Mouse (Mus musculus): ENCODE data around the gene Otud1. TPM values are rescaled to one million over a fixed set of nuclear protein-coding genes. Genes with fewer than 3 reads are reported as not detected.

Otud1 gene
- 0.80 and 1.1 TPM in 2 replicates for polyA plus RNA-seq (2015; fragmentation: Nextera tagmentation; extraction: Ambion mirVana)

DNA sequence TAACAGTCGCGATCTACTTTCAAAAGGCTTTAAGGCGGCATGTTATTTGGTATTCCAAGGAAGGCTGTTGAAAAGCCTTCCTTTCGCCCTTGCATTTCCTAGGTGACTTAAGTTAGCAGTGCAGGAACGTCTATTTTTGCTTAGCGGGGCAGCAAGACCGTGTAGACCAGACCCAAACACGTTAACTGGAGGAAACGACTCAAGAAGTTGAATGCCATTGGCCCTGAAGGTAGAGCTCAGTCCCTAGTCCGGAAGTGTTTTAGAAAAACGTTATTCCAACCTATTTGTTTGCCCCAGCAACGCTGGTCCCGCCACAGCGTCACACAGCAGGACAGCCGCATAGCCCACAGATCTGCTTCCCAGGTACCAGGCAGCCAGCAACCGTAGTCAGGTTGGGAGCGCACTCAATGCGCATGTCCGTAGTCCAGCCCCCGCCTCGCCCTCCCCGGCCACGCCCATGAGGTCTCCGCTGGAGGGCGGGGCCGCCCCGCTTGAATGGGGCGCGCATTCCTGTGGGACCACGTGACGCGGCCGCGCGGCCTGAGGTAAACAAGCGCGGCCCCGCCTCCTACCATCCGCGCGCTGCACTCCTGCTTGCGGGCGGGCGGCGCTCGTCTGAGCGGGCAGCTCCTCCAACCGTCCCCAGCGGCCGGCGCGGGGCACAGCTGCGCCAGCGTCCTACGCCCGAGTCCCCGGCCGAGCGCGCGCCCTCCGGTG is at the start of gene Otud1:
Gene Otud1 (plus strand): TSS at position 595 of the 717 bp plus-strand sequence.
- Histone ChIP-seq H3K27me3 (ENCODE audit: control insufficient read depth, insufficient read depth, low read depth, low read length) (peaks cover 6% of the 10 kb centered on the region), H3K27ac (ENCODE audit: low read length) (peak within 1 kb of the TSS; percentile 81), H3K9me3 (replicated peaks; ENCODE audit: control insufficient read depth, low read length, poor library complexity, severe bottlenecking) (no peaks in the 10 kb centered on the region), H3K4me3 (ENCODE audit: low read depth, low read length) (peak within 1 kb of the TSS; percentile 83), H3K4me1 (ENCODE audit: control insufficient read depth, insufficient read depth, low read length) (peaks cover 13% of the 10 kb centered on the region), H3K36me3 (ENCODE audit: control insufficient read depth, insufficient read depth, low read length) (no peaks in the 10 kb centered on the region), H3K9ac (ENCODE audit: low read depth, low read length) (peak within 1 kb of the TSS; percentile 80), H3K4me2 (ENCODE audit: low read length) (peak within 1 kb of the TSS; percentile 84)
- peak; percentile 97 for ATAC-seq
- under 1% methylated on average over 61 of the region's 62 CpGs for WGBS

DNA sequence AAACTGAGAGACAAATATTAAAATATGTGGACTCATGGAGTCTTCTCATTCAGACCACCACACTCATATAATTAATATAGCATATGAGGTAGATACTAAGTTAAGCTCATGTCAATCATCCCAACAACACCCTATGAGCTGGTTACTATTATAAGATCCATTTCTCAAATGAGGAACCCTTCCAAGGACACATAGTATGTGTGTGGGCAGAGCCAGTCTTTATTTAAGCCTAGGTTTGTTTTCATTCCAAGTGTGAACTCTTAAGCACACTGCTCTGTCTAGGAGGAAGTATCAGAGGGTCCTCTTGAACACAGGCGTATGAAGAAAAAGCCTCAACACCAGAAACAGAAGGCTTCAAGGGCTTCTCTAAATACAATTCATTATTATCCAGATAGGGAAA is 49.7 kb upstream of the Otud1 start:
- no peaks in the 10 kb centered on the region for H3K36me3 ChIP-seq (ENCODE audit: control insufficient read depth, insufficient read depth, low read length)
- no peak overlapping the region for H3K27ac ChIP-seq (ENCODE audit: low read length)
- WGBS, result 68% methylated on average over 1 of the region's 1 CpGs
- no peaks in the 10 kb centered on the region for H3K9me3 ChIP-seq (replicated peaks; ENCODE audit: control insufficient read depth, low read length, poor library complexity, severe bottlenecking)
- ATAC-seq, result no peak
- no peak overlapping the region for H3K4me3 ChIP-seq (ENCODE audit: low read depth, low read length)
- H3K4me2 ChIP-seq (ENCODE audit: low read length), result no peak overlapping the region
- 0 out of 2 replicates have a peak, but pooled peaks cover 2% of the 10 kb centered on the region for H3K4me1 ChIP-seq (ENCODE audit: control insufficient read depth, insufficient read depth, low read length)
- no peaks in the 10 kb centered on the region for H3K27me3 ChIP-seq (ENCODE audit: control insufficient read depth, insufficient read depth, low read depth, low read length)
- no peak overlapping the region for H3K9ac ChIP-seq (ENCODE audit: low read depth, low read length)

DNA sequence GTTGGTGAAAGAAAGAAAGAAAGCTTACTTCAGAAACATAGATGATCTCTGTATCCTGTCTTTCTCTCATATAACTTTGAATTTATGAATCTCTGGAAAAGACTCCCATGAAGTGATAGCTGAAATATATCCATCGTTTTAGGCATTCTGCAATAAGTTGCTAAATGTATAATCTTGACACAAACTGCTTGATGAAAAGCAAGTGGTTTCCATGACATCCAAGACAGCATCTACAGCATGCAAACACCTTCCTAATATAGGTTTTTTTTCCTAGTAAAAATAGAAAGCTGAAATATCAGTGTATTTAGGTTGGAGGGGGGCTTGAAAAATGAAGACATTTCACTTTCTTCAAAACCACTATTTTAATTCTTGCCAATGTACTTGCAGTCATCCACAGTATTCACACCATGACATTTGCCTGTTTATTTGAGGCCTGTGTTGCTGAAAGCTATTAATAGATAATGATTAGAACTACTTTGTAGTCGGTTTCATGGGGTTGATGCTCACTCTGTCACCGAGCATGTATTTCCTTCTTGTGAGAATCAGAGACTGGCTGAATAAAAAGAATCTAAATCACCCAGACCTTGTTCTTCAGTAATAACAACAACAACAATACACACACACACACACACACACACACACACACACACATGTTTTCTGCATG is 49.0 kb upstream of the Otud1 start:
- H3K4me2 ChIP-seq (ENCODE audit: low read length), result no peak overlapping the region
- H3K27ac ChIP-seq (ENCODE audit: low read length), result no peak overlapping the region
- H3K9ac ChIP-seq (ENCODE audit: low read depth, low read length), result no peak overlapping the region
- WGBS, result 67% methylated on average over 3 of the region's 3 CpGs
- no peaks in the 10 kb centered on the region for H3K27me3 ChIP-seq (ENCODE audit: control insufficient read depth, insufficient read depth, low read depth, low read length)
- no peaks in the 10 kb centered on the region for H3K36me3 ChIP-seq (ENCODE audit: control insufficient read depth, insufficient read depth, low read length)
- H3K4me3 ChIP-seq (ENCODE audit: low read depth, low read length), result no peak overlapping the region
- 0 out of 2 replicates have a peak, but pooled peaks cover 2% of the 10 kb centered on the region for H3K4me1 ChIP-seq (ENCODE audit: control insufficient read depth, insufficient read depth, low read length)
- H3K9me3 ChIP-seq (replicated peaks; ENCODE audit: control insufficient read depth, low read length, poor library complexity, severe bottlenecking), result no peaks in the 10 kb centered on the region
- no peak for ATAC-seq

DNA sequence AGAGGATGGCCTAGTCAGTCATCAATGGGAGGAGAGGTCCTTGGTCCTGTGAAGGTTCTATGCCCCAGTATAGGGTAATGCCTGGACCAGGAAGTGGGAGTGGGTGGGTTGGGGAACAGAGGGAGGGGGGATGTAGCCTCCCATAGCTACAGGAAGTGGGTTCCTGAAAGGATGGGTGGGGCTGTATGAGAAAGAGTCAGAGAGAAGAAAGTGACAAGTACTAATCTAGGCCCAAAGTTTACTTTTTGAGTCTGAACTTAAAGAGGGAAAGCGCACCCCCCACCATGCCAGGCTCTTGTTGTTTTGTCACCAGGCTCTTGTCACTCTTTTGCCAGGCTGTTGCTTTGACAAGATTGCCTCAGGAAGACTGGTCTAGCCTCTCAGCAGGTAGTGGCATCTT is 35.5 kb upstream of the Otud1 start:
- no peak for ATAC-seq
- Histone ChIP-seq H3K27me3 (ENCODE audit: control insufficient read depth, insufficient read depth, low read depth, low read length) (no peaks in the 10 kb centered on the region), H3K4me3 (ENCODE audit: low read depth, low read length) (no peak overlapping the region), H3K4me1 (ENCODE audit: control insufficient read depth, insufficient read depth, low read length) (no peaks in the 10 kb centered on the region), H3K27ac (ENCODE audit: low read length) (no peak overlapping the region), H3K4me2 (ENCODE audit: low read length) (no peak overlapping the region), H3K9me3 (replicated peaks; ENCODE audit: control insufficient read depth, low read length, poor library complexity, severe bottlenecking) (no peaks in the 10 kb centered on the region), H3K36me3 (ENCODE audit: control insufficient read depth, insufficient read depth, low read length) (no peaks in the 10 kb centered on the region), H3K9ac (ENCODE audit: low read depth, low read length) (no peak overlapping the region)
- 96% methylated on average over 1 of the region's 1 CpGs for WGBS

DNA sequence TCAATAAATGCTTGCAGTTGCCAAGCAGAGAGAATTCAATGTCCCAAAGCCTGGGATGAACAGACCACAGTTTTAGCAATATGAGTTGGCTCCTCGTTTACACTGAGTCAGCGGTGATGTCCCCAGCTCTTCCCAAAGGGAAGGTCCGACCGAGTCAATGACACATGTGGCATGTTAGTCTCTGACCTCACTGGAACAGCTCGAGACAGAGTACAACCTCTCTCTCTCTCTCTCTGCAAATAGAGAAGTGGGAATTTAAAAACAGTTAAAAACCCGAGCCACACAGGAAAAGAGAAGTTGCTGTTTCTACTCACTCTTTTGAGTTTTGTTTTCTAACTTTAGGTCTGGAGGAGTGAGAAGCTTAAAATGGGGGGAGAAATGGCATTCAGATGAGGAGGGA is 30.5 kb upstream of the Otud1 start:
- H3K4me1 ChIP-seq (ENCODE audit: control insufficient read depth, insufficient read depth, low read length), result no peaks in the 10 kb centered on the region
- ATAC-seq, result no peak

DNA sequence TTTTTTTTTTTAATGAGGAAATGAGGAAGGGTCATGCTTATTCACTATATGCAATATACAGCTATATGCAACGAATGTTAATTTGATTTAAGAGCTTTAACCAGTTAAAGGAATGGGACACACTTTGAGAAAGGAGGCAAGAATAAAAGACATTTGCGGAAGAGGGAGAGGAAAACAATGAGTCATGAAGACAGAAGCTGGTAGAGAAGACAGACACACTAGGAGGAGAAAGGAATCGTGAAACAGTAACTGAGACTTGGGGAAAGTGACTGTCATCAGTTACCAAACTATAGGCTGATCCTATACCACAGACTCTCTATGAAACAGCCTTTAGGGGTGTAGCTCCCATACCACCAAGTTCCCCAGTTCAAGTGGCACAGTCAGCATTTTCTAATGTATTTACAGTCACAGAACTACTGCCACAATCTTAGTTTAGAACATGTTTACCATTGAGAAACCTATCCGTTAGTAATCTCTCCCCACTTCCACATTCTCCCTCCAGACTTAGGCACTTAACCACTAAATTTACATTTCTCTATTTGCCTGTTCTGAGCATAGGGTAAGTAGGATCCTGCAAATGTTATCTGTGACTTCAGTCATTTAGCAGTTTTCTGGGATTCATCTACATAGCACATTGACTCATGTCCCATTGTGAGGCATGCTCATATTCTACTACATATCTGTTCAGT is 29.5 kb upstream of the Otud1 start:
- WGBS, result 86% methylated on average over 4 of the region's 4 CpGs
- Histone ChIP-seq H3K9ac (ENCODE audit: low read depth, low read length) (no peak overlapping the region), H3K4me3 (ENCODE audit: low read depth, low read length) (no peak overlapping the region), H3K36me3 (ENCODE audit: control insufficient read depth, insufficient read depth, low read length) (no peaks in the 10 kb centered on the region), H3K27me3 (ENCODE audit: control insufficient read depth, insufficient read depth, low read depth, low read length) (no peaks in the 10 kb centered on the region), H3K9me3 (replicated peaks; ENCODE audit: control insufficient read depth, low read length, poor library complexity, severe bottlenecking) (no peaks in the 10 kb centered on the region), H3K4me1 (ENCODE audit: control insufficient read depth, insufficient read depth, low read length) (no peaks in the 10 kb centered on the region), H3K27ac (ENCODE audit: low read length) (no peak overlapping the region), H3K4me2 (ENCODE audit: low read length) (no peak overlapping the region)
- no peak for ATAC-seq

More for the DNA sequence above, 30.5 kb upstream of the Otud1 start:
- Histone ChIP-seq H3K27ac (ENCODE audit: low read length) (no peak overlapping the region), H3K27me3 (ENCODE audit: control insufficient read depth, insufficient read depth, low read depth, low read length) (no peaks in the 10 kb centered on the region), H3K4me2 (ENCODE audit: low read length) (no peak overlapping the region), H3K9ac (ENCODE audit: low read depth, low read length) (no peak overlapping the region), H3K4me3 (ENCODE audit: low read depth, low read length) (no peak overlapping the region), H3K36me3 (ENCODE audit: control insufficient read depth, insufficient read depth, low read length) (no peaks in the 10 kb centered on the region), H3K9me3 (replicated peaks; ENCODE audit: control insufficient read depth, low read length, poor library complexity, severe bottlenecking) (no peaks in the 10 kb centered on the region)
- 88% methylated on average over 6 of the region's 6 CpGs for WGBS

DNA sequence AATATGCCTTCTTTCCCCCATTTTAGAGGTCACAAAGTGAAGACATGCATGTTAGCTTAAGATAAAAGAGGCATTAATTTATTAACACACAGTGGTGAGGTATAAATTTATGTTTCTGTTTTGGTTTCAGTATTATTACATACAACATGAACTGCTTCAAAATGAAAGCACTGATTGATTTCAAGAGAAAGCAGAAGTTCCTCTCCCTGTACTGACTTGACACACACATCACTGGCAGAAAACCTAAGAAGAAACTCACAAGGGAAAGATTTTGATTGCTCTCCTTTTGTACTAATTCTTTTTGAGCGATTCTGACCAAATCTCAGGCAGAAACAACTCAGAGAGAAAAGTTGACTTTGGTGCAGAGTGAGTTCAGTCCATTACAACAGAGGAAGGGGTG is 27.0 kb upstream of the Otud1 start:
- ATAC-seq, result no peak

DNA sequence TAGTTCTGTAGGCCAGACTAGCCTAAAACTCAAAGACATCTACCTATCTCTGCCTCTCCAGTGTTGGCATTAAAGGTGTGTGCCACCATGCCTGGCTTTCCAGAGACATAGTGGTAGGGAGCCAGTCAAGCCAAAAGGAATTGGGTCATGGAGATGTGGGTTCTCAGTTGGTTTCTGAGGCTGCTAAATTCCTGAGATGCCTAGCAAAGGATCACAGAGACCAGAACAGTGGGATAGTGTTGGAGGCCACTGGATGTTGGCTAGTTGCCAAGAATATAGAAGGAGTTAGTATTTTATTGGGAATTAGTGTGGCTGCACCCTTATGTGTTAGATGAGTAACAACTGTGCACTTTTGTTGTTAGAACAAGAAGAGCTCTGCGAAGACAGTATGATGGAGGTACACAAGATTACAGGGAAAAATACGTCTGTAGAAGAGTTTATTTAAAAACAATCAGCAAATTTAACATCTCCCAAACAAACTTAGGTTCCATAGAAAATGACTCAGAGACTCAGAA is 24.1 kb upstream of the Otud1 start:
- Histone ChIP-seq H3K4me2 (ENCODE audit: low read length) (no peak overlapping the region), H3K9me3 (replicated peaks; ENCODE audit: control insufficient read depth, low read length, poor library complexity, severe bottlenecking) (no peaks in the 10 kb centered on the region), H3K36me3 (ENCODE audit: control insufficient read depth, insufficient read depth, low read length) (no peaks in the 10 kb centered on the region), H3K27me3 (ENCODE audit: control insufficient read depth, insufficient read depth, low read depth, low read length) (no peaks in the 10 kb centered on the region), H3K27ac (ENCODE audit: low read length) (no peak overlapping the region), H3K4me1 (ENCODE audit: control insufficient read depth, insufficient read depth, low read length) (no peaks in the 10 kb centered on the region), H3K9ac (ENCODE audit: low read depth, low read length) (no peak overlapping the region), H3K4me3 (ENCODE audit: low read depth, low read length) (no peak overlapping the region)
- 65% methylated on average over 2 of the region's 2 CpGs for WGBS
- ATAC-seq, result no peak

More for the DNA sequence above, 27.0 kb upstream of the Otud1 start:
- H3K9ac ChIP-seq (ENCODE audit: low read depth, low read length), result no peak overlapping the region
- WGBS, result 80% methylated on average over 1 of the region's 1 CpGs
- no peak overlapping the region for H3K4me2 ChIP-seq (ENCODE audit: low read length)
- H3K36me3 ChIP-seq (ENCODE audit: control insufficient read depth, insufficient read depth, low read length), result no peaks in the 10 kb centered on the region
- H3K27ac ChIP-seq (ENCODE audit: low read length), result no peak overlapping the region
- no peaks in the 10 kb centered on the region for H3K27me3 ChIP-seq (ENCODE audit: control insufficient read depth, insufficient read depth, low read depth, low read length)
- H3K4me3 ChIP-seq (ENCODE audit: low read depth, low read length), result no peak overlapping the region
- H3K4me1 ChIP-seq (ENCODE audit: control insufficient read depth, insufficient read depth, low read length), result no peaks in the 10 kb centered on the region
- no peaks in the 10 kb centered on the region for H3K9me3 ChIP-seq (replicated peaks; ENCODE audit: control insufficient read depth, low read length, poor library complexity, severe bottlenecking)

DNA sequence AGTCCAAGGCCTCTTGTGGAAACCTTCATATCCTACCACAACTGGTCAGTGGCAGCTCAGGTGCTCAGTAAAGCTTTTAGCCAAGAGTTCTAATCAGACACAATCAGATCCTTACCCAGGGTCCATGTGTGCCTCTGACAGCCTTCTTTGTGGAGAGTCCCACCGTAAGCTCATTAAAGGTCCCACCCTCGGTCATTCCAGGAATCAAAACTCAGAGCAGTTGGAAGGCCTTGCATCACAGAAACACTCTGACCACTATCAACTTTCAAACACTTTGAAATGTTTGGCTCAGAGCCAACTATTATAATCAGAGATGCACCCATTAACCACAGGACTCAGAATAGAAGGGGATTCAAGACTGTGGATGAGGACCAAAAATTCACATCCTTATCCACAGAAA is 12.4 kb upstream of the Otud1 start:
- 81% methylated on average over 2 of the region's 2 CpGs for WGBS
- H3K9ac ChIP-seq (ENCODE audit: low read depth, low read length), result no peak overlapping the region
- H3K4me2 ChIP-seq (ENCODE audit: low read length), result no peak overlapping the region
- no peaks in the 10 kb centered on the region for H3K4me1 ChIP-seq (ENCODE audit: control insufficient read depth, insufficient read depth, low read length)
- ATAC-seq, result no peak
- no peaks in the 10 kb centered on the region for H3K9me3 ChIP-seq (replicated peaks; ENCODE audit: control insufficient read depth, low read length, poor library complexity, severe bottlenecking)
- H3K4me3 ChIP-seq (ENCODE audit: low read depth, low read length), result no peak overlapping the region
- no peaks in the 10 kb centered on the region for H3K27me3 ChIP-seq (ENCODE audit: control insufficient read depth, insufficient read depth, low read depth, low read length)
- H3K36me3 ChIP-seq (ENCODE audit: control insufficient read depth, insufficient read depth, low read length), result no peaks in the 10 kb centered on the region
- H3K27ac ChIP-seq (ENCODE audit: low read length), result no peak overlapping the region

Data from midbrain, embryonic 16.5 days (tissue).